Mouse (Mus musculus): ENCODE results near the gene Neo1. TPM values are rescaled to one million over a fixed set of nuclear protein-coding genes. Genes with fewer than 3 reads are reported as not detected.
"Not testable (repeated sequence)": the region's sequence is repeated elsewhere in the genome, so short reads cannot be mapped to it uniquely, and the experiment has no call there.

The Neo1 gene
- polyA plus RNA-seq, 1 experiment from 2014 or later: 39.4 TPM

DNA sequence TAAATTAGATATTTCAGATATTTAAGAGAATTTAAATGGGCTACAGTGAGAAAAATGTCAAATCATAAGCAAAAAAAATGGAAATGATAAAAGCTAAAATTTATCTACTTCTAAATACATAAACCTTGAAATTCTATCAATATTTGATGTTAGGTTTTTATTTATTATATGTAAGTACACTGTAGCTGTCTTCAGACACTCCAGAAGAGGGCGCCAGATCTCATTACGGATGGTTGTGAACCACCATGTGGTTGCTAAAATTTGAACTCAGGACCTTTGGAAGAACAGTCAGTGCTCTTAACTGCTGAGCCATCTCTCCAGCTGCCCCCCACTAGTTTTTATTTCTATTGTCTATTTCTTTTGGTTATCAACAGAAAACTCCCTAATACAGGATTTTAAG lies 65.1 kb downstream of the Neo1 start:
- H3K27ac ChIP-seq (replicated peaks); H3K9me3 ChIP-seq; H3K4me1 ChIP-seq (replicated peaks); H3K4me2 ChIP-seq; H3K9ac ChIP-seq; H3K4me3 ChIP-seq; H3K27me3 ChIP-seq; ATAC-seq (ENCODE audit: low read depth); H3K36me3 ChIP-seq: not testable (repeated sequence)
- WGBS: 92% methylated on average over 2 of the region's 2 CpGs

DNA sequence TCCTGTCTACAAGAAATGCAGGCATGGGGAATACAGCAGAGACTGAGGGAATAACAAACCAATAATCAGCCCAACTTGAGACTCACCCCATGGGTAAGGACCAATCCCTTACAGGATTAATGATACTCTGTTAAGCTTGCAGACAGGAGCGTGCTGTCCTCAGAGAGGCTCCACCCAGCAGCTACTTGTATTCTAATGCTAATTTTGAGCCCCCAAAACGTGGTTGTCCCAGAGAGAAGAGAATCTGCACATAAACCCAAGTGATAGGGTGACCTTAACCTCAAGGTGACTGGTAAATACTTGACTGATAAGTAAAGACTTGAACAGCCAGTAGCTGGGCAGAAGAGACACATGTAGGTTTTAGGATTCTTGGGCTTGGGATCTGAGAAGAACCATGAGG lies 68.9 kb downstream of the Neo1 start:
- ATAC-seq (ENCODE audit: low read depth): no peak
- Histone ChIP-seq H3K4me1 (replicated peaks) (no peaks in the 10 kb centered on the region), H3K4me2 (no peak overlapping the region), H3K4me3 (no peak overlapping the region), H3K36me3 (peaks cover 5% of the 10 kb centered on the region; the same call in 1 of the 2 replicates), H3K27ac (replicated peaks) (no peak overlapping the region), H3K9ac (no peak overlapping the region), H3K9me3 (no peaks in the 10 kb centered on the region), H3K27me3 (no peaks in the 10 kb centered on the region)
- WGBS: 41% methylated on average over 2 of the region's 2 CpGs

DNA sequence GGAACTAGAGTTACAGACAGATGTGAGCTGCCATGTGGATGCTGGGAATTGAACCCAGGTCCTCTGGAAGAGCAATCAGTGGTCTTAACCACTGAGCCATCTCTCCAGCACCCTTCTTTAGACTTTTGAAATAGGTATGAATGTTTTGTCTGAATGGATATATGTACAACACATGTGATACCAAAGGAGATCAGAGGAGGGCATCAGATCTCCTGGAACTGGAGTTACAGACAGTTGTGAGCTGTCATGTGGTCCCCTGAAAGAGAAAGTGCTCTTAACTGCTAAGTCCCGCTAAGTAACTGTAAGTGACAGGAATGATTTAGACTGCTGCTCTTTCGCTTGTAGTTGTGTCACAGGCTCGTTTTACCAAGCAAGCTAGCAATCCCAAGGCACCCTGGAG lies 80.7 kb downstream of the Neo1 start:
- no peak for ATAC-seq (ENCODE audit: low read depth)
- no peaks in the 10 kb centered on the region for H3K27me3 ChIP-seq
- H3K9me3 ChIP-seq: no peaks in the 10 kb centered on the region
- no peak overlapping the region for H3K27ac ChIP-seq (replicated peaks)
- no peak overlapping the region for H3K9ac ChIP-seq
- H3K4me2 ChIP-seq: no peak overlapping the region
- peaks cover 21% of the 10 kb centered on the region for H3K36me3 ChIP-seq
- 67% methylated on average over 3 of the region's 3 CpGs for WGBS
- no peaks in the 10 kb centered on the region for H3K4me1 ChIP-seq (replicated peaks)
- H3K4me3 ChIP-seq: no peak overlapping the region

DNA sequence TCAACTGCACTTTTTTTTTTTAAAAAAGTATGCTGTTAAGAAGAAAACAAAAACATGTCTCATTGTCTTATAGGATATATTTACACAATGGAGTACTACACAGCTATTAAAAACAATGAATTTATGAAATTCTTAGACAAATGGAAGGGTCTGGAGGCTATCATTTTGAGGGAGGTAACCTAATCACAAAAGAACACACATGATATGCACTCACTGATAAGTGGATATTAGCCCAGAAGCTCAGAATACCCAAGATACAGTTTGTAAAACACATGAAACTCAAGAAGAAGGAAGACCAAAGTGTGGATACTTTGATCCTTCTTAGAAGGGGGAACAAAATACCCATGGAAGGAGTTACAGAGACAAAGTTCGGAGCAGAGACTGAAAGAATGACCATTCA lies 90.3 kb downstream of the Neo1 start:
- not testable (repeated sequence) for H3K4me3 ChIP-seq; H3K36me3 ChIP-seq; H3K4me1 ChIP-seq (replicated peaks); ATAC-seq (ENCODE audit: low read depth); H3K27me3 ChIP-seq; H3K9ac ChIP-seq; H3K4me2 ChIP-seq; H3K27ac ChIP-seq (replicated peaks); H3K9me3 ChIP-seq
- WGBS: 90% methylated on average over 1 of the region's 1 CpGs

DNA sequence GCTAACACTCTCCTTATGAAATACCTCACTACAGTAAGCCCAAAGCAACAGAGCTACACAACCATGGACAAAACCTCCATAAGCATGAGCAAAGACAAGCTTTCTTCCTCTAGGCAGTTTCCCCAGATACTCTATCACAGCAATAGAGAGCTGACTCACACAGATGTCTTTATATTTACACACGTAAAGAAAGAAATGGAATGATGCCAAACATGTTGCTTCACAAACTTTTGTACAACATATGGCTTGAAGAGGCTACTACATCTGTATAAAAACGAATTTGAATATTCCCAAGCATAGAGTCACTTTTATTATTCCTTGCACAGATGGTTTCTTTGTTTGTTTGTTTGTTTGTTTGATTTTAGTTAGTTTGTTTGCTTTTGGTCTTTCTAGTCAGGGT lies 101.5 kb downstream of the Neo1 start:
- no peaks in the 10 kb centered on the region for H3K4me1 ChIP-seq (replicated peaks)
- no peak overlapping the region for H3K9ac ChIP-seq
- H3K27me3 ChIP-seq: no peaks in the 10 kb centered on the region
- H3K4me2 ChIP-seq: no peak overlapping the region
- H3K9me3 ChIP-seq: no peaks in the 10 kb centered on the region
- H3K4me3 ChIP-seq: no peak overlapping the region
- ATAC-seq (ENCODE audit: low read depth): no peak
- WGBS: 74% methylated on average over 2 of the region's 2 CpGs
- 0 out of 2 replicates have a peak, but pooled peaks cover 7% of the 10 kb centered on the region for H3K36me3 ChIP-seq
- H3K27ac ChIP-seq (replicated peaks): no peak overlapping the region

DNA sequence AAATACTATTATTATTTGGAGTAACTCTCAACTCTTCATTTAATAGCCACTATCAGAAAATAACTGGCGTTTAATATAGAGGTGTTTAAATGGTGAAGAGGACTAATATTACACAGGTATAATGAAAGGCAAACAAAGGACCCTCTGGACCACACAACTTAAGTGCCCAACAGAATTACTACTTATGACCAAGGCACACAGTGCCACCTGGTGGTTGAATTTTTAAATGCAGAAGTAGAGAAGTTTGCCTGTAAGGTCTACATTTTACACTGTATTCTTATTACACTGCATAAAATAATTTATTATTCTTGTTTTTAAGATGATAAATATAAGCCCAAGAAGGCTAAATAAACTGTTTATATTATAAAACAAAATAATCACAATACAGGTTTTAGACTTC lies 108.1 kb downstream of the Neo1 start:
- H3K9ac ChIP-seq: no peak overlapping the region
- no peak overlapping the region for H3K4me3 ChIP-seq
- ATAC-seq (ENCODE audit: low read depth): no peak
- no peaks in the 10 kb centered on the region for H3K27me3 ChIP-seq
- no peak overlapping the region for H3K27ac ChIP-seq (replicated peaks)
- 25% methylated on average over 1 of the region's 1 CpGs for WGBS
- no peak overlapping the region for H3K4me2 ChIP-seq
- no peaks in the 10 kb centered on the region for H3K9me3 ChIP-seq
- H3K36me3 ChIP-seq: peaks cover 11% of the 10 kb centered on the region
- no peaks in the 10 kb centered on the region for H3K4me1 ChIP-seq (replicated peaks)

DNA sequence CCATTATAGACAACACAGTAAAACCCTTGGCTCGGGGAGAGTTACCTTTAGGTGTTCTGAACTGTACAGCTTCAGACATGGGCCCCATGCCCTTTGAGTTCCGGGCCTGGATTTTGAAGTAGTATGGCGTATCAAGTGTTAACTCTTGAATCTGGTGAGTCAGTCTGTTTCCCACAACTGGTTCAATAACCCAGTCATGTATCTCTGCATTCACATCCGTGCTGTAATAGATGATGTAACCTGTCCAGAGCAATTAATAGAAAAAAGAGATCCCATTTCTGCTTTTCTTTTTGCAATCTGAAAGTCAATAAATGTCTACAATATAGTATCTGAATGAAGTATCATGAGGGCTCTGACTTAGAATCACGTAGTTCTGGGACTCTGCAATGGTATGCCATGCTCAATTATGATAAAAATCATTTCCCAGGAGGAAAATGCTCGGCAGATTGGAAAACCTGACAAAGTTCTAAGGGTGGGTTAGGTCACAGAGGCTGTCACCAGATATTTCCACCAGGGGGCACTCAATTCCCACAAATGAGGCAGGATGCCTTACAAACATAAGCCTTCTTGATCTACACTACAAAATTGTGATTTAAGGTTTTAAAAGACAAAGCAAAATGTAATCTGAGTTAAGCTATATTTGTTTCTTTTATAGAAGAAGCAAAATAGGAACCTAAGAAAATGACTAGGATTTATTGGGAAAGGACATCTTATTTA lies 133.2 kb downstream of the Neo1 start:
- Histone ChIP-seq H3K4me2 (no peak overlapping the region), H3K4me1 (replicated peaks) (no peaks in the 10 kb centered on the region), H3K27ac (replicated peaks) (no peak overlapping the region), H3K9me3 (no peaks in the 10 kb centered on the region), H3K27me3 (no peaks in the 10 kb centered on the region), H3K36me3 (peaks cover 45% of the 10 kb centered on the region), H3K4me3 (no peak overlapping the region), H3K9ac (no peak overlapping the region)
- 67% methylated on average over 6 of the region's 6 CpGs for WGBS
- ATAC-seq (ENCODE audit: low read depth): no peak

DNA sequence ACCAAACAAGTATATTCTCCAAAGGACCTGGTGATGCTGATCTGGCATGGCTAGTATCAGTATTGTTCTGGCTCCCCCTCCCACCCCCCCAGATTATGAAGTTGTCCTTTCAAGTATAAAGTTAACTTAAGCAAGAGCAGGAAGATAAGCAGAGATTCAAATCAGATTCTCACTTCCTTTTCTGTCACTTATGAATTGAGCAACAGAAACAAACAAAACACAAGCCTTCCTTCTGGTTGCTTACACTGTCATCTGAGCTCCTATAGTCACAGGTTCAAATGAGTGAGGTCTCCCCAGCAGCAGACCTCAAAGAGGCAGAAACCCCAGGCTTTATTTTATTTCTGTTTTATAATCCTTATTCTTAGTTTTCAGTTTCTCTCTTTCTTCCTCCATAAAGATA lies 136.6 kb downstream of the Neo1 start:
- Histone ChIP-seq H3K27ac (replicated peaks) (no peak overlapping the region), H3K9ac (no peak overlapping the region), H3K4me3 (no peak overlapping the region), H3K36me3 (peaks cover 35% of the 10 kb centered on the region), H3K9me3 (no peaks in the 10 kb centered on the region), H3K4me1 (replicated peaks) (no peaks in the 10 kb centered on the region), H3K4me2 (no peak overlapping the region), H3K27me3 (no peaks in the 10 kb centered on the region)
- ATAC-seq (ENCODE audit: low read depth): no peak

DNA sequence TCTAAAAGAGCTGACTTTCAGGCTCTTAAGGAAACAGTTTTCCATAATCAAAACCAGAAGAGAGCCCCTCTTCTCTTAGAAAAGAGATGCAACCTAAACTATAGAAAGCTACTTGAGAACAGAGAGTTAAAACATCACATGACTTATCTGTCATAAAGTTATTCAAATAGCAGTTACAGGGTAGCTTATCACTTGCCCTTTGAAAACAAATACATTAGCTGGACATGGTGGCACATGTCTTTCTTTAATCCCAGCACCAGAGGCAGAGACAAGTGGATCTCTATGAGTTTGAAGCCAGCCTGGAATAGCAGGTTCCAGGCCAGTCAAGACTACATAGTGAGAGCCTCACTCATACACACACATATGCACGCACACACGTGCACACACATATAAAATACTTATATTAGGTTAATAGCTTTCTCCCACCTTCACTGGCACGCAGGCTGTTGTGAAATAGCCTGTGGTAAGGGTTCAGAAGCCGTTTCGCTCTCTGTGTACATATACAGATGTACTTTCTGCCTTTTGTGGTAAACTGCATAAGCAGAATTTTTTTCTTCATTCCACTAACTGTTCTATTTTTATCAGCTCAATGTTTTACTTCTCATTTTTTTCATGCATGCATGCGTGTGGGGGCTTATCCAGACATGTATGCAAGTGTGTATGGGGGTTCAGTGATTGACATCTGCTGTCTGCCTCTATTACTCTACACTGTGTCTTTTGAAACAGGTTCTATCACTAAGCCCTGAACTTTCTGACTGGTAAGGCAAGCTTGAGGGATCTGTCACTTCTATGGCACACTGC lies 144.2 kb downstream of the Neo1 start:
- 95% methylated on average over 6 of the region's 6 CpGs for WGBS
- H3K27me3 ChIP-seq: no peaks in the 10 kb centered on the region
- no peak for ATAC-seq (ENCODE audit: low read depth)
- H3K4me2 ChIP-seq: no peak overlapping the region
- no peak overlapping the region for H3K27ac ChIP-seq (replicated peaks)
- H3K9me3 ChIP-seq: no peaks in the 10 kb centered on the region
- H3K9ac ChIP-seq: no peak overlapping the region
- H3K36me3 ChIP-seq: peaks cover 62% of the 10 kb centered on the region
- H3K4me1 ChIP-seq (replicated peaks): no peaks in the 10 kb centered on the region
- no peak overlapping the region for H3K4me3 ChIP-seq

DNA sequence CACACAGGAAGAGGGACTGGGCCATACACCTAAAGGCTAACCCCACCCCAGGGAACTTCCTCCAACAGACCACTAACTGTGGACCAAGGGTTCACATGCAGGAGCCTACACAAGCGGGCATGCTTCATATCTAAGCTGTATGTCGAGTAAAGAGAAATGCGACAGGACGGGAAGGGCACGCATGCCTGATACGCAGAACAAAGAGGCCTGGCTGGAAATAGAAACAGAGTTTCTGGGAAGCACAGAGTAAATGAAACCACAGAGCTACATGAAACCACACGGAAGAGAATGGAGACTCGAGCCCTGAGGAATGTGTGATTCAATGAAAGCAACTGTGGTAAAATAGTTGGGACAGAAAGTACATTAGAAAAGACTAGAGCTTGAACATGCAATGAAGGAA lies 145.3 kb downstream of the Neo1 start:
- no peak overlapping the region for H3K27ac ChIP-seq (replicated peaks)
- no peak overlapping the region for H3K9ac ChIP-seq
- WGBS: 96% methylated on average over 8 of the region's 8 CpGs
- no peak overlapping the region for H3K4me2 ChIP-seq
- no peaks in the 10 kb centered on the region for H3K4me1 ChIP-seq (replicated peaks)
- H3K4me3 ChIP-seq: no peak overlapping the region
- peaks cover 64% of the 10 kb centered on the region for H3K36me3 ChIP-seq
- no peaks in the 10 kb centered on the region for H3K9me3 ChIP-seq
- no peak for ATAC-seq (ENCODE audit: low read depth)
- H3K27me3 ChIP-seq: no peaks in the 10 kb centered on the region

DNA sequence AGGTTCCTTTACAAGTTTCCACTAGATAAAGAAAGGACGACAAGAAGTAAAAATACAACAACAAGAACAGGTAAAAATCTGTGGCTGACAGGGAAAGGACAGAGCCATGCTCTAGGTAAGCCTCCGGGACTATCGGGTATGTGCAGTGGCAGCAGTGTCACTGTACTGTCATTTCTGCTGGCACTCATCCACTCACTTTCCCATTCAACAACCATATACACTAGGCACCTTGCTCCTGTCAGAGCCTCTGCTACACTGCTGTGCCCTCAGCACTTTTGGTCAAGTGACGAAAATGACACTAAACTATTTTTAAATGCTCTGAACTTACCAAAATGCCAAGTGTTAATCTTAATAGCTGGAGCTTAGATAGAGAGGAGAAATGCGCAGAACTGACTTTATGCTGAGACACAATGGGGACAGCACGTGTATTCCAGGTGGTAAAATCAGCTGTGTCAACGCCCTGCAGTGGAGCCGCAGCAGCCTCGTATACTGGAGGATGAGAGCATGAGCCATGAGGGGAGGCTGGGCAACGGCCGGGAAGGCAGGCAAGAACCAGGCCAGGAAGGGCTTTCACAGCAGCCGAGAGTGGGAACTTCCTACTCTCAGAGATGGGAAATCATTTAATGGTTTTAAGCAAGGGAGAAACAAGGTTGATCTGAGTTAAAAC lies 146.3 kb downstream of the Neo1 start:
- Histone ChIP-seq H3K4me2 (no peak overlapping the region), H3K9ac (no peak overlapping the region), H3K4me1 (replicated peaks) (0 out of 2 replicates have a peak, but pooled peaks cover 3% of the 10 kb centered on the region), H3K4me3 (no peak overlapping the region), H3K27me3 (no peaks in the 10 kb centered on the region), H3K27ac (replicated peaks) (no peak overlapping the region), H3K36me3 (peaks cover 69% of the 10 kb centered on the region), H3K9me3 (no peaks in the 10 kb centered on the region)
- no peak for ATAC-seq (ENCODE audit: low read depth)
- 87% methylated on average over 12 of the region's 12 CpGs for WGBS

DNA sequence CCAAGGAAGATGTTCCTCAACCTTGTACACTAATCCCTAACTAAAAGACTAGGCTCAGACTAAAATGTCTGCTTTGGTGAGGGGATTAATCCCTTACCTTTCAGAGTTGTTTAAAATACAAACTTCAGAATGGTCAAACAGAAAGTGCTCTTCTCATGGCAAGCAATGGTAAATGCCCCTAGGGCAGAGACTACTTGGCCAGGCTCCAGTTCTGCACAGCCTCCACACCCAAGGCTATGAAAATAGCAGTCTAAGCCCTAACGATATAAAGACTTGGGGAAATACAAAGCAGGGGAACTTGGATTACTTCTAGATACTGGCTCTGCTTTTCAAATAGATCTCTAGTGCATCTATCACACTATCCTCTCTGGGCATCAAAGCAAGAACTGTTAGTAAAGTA lies 153.6 kb downstream of the Neo1 start:
- no peak overlapping the region for H3K9ac ChIP-seq
- ATAC-seq (ENCODE audit: low read depth): no peak
- H3K27me3 ChIP-seq: no peaks in the 10 kb centered on the region
- H3K4me3 ChIP-seq: no peak overlapping the region
- H3K36me3 ChIP-seq: peaks cover 61% of the 10 kb centered on the region
- H3K9me3 ChIP-seq: no peaks in the 10 kb centered on the region
- 0 out of 2 replicates have a peak, but pooled peaks cover 3% of the 10 kb centered on the region for H3K4me1 ChIP-seq (replicated peaks)
- H3K4me2 ChIP-seq: no peak overlapping the region
- WGBS: 45% methylated on average over 1 of the region's 1 CpGs
- no peak overlapping the region for H3K27ac ChIP-seq (replicated peaks)
